Mouse (Mus musculus): ENCODE data around the gene Sec16b. TPM values are rescaled to one million over a fixed set of nuclear protein-coding genes. Genes with fewer than 3 reads are reported as not detected.

Sec16b gene
- polyA plus RNA-seq, 1 experiment from 2014 or later, result 0.74 TPM

GRCm38 (mm10) chr1:157518111-157518523 lies 11.6 kb downstream of the Sec16b start:
- no peaks in the 10 kb centered on the region for H3K36me3 ChIP-seq (ENCODE audit: control insufficient read depth, insufficient read depth, low read length)
- WGBS (ENCODE audit: insufficient replicate concordance), result 53% methylated on average over 4 of the region's 4 CpGs
- no peak overlapping the region for H3K4me2 ChIP-seq
- no peaks in the 10 kb centered on the region for H3K4me1 ChIP-seq (ENCODE audit: control insufficient read depth, insufficient read depth, low read length)
- no peak for ATAC-seq (replicated peaks; ENCODE audit: insufficient number of reproducible peaks, low FRiP score, low TSS enrichment)
- H3K4me3 ChIP-seq (ENCODE audit: low read depth, low read length), result no peak overlapping the region
- H3K9ac ChIP-seq (ENCODE audit: low read depth, low read length), result no peak overlapping the region
- no peaks in the 10 kb centered on the region for H3K9me3 ChIP-seq (replicated peaks; ENCODE audit: control insufficient read depth, low read length)
- no peaks in the 10 kb centered on the region for H3K27me3 ChIP-seq (ENCODE audit: control insufficient read depth, insufficient read depth, low read length)
- no peak overlapping the region; the same call in 1 of the 2 replicates for H3K27ac ChIP-seq (ENCODE audit: low read depth, low read length)

- H3K9me3 ChIP-seq (replicated peaks; ENCODE audit: control insufficient read depth, low read length), result no peaks in the 10 kb centered on the region
- no peaks in the 10 kb centered on the region for H3K27me3 ChIP-seq (ENCODE audit: control insufficient read depth, insufficient read depth, low read length)
- no peak overlapping the region for H3K9ac ChIP-seq (ENCODE audit: low read depth, low read length)
- H3K36me3 ChIP-seq (ENCODE audit: control insufficient read depth, insufficient read depth, low read length), result no peaks in the 10 kb centered on the region
- H3K27ac ChIP-seq (ENCODE audit: low read depth, low read length), result no peak overlapping the region
- no peaks in the 10 kb centered on the region for H3K4me1 ChIP-seq (ENCODE audit: control insufficient read depth, insufficient read depth, low read length)
- ATAC-seq (replicated peaks; ENCODE audit: insufficient number of reproducible peaks, low FRiP score, low TSS enrichment), result no peak
- 62% methylated on average over 2 of the region's 2 CpGs for WGBS (ENCODE audit: insufficient replicate concordance)
- no peak overlapping the region for H3K4me3 ChIP-seq (ENCODE audit: low read depth, low read length)
- H3K4me2 ChIP-seq, result no peak overlapping the region
Measured at GRCm38 (mm10) chr1:157519396-157519795, 12.9 kb downstream of the Sec16b start.

- Histone ChIP-seq H3K4me2 (no peak overlapping the region), H3K9ac (ENCODE audit: low read depth, low read length) (no peak overlapping the region), H3K4me1 (ENCODE audit: control insufficient read depth, insufficient read depth, low read length) (no peaks in the 10 kb centered on the region), H3K27ac (ENCODE audit: low read depth, low read length) (no peak overlapping the region), H3K27me3 (ENCODE audit: control insufficient read depth, insufficient read depth, low read length) (no peaks in the 10 kb centered on the region), H3K9me3 (replicated peaks; ENCODE audit: control insufficient read depth, low read length) (no peaks in the 10 kb centered on the region), H3K36me3 (ENCODE audit: control insufficient read depth, insufficient read depth, low read length) (no peaks in the 10 kb centered on the region), H3K4me3 (ENCODE audit: low read depth, low read length) (no peak overlapping the region)
- 81% methylated on average over 5 of the region's 5 CpGs for WGBS (ENCODE audit: insufficient replicate concordance)
- ATAC-seq (replicated peaks; ENCODE audit: insufficient number of reproducible peaks, low FRiP score, low TSS enrichment), result no peak
Measured at GRCm38 (mm10) chr1:157522322-157522721, 15.8 kb downstream of the Sec16b start.

GRCm38 (mm10) chr1:157524775-157525174 lies 18.2 kb downstream of the Sec16b start:
- H3K9me3 ChIP-seq (replicated peaks; ENCODE audit: control insufficient read depth, low read length), result no peaks in the 10 kb centered on the region
- no peak overlapping the region for H3K9ac ChIP-seq (ENCODE audit: low read depth, low read length)
- no peaks in the 10 kb centered on the region for H3K36me3 ChIP-seq (ENCODE audit: control insufficient read depth, insufficient read depth, low read length)
- ATAC-seq (replicated peaks; ENCODE audit: insufficient number of reproducible peaks, low FRiP score, low TSS enrichment), result no peak
- WGBS (ENCODE audit: insufficient replicate concordance), result 75% methylated on average over 7 of the region's 7 CpGs
- H3K4me1 ChIP-seq (ENCODE audit: control insufficient read depth, insufficient read depth, low read length), result no peaks in the 10 kb centered on the region
- no peak overlapping the region for H3K27ac ChIP-seq (ENCODE audit: low read depth, low read length)
- H3K4me3 ChIP-seq (ENCODE audit: low read depth, low read length), result no peak overlapping the region
- no peak overlapping the region for H3K4me2 ChIP-seq
- H3K27me3 ChIP-seq (ENCODE audit: control insufficient read depth, insufficient read depth, low read length), result no peaks in the 10 kb centered on the region

GRCm38 (mm10) chr1:157525692-157526354 lies 19.3 kb downstream of the Sec16b start:
- no peaks in the 10 kb centered on the region for H3K36me3 ChIP-seq (ENCODE audit: control insufficient read depth, insufficient read depth, low read length)
- no peaks in the 10 kb centered on the region for H3K4me1 ChIP-seq (ENCODE audit: control insufficient read depth, insufficient read depth, low read length)
- no peaks in the 10 kb centered on the region for H3K9me3 ChIP-seq (replicated peaks; ENCODE audit: control insufficient read depth, low read length)
- no peak overlapping the region for H3K4me3 ChIP-seq (ENCODE audit: low read depth, low read length)
- no peak overlapping the region for H3K4me2 ChIP-seq
- no peak for ATAC-seq (replicated peaks; ENCODE audit: insufficient number of reproducible peaks, low FRiP score, low TSS enrichment)
- no peak overlapping the region for H3K27ac ChIP-seq (ENCODE audit: low read depth, low read length)
- no peaks in the 10 kb centered on the region for H3K27me3 ChIP-seq (ENCODE audit: control insufficient read depth, insufficient read depth, low read length)
- 77% methylated on average over 16 of the region's 16 CpGs for WGBS (ENCODE audit: insufficient replicate concordance)
- no peak overlapping the region for H3K9ac ChIP-seq (ENCODE audit: low read depth, low read length)

GRCm38 (mm10) chr1:157526625-157527024 lies 20.1 kb downstream of the Sec16b start:
- Histone ChIP-seq H3K36me3 (ENCODE audit: control insufficient read depth, insufficient read depth, low read length) (no peaks in the 10 kb centered on the region), H3K4me1 (ENCODE audit: control insufficient read depth, insufficient read depth, low read length) (no peaks in the 10 kb centered on the region), H3K27ac (ENCODE audit: low read depth, low read length) (no peak overlapping the region), H3K27me3 (ENCODE audit: control insufficient read depth, insufficient read depth, low read length) (no peaks in the 10 kb centered on the region), H3K9ac (ENCODE audit: low read depth, low read length) (no peak overlapping the region), H3K4me2 (no peak overlapping the region), H3K9me3 (replicated peaks; ENCODE audit: control insufficient read depth, low read length) (no peaks in the 10 kb centered on the region), H3K4me3 (ENCODE audit: low read depth, low read length) (no peak overlapping the region)
- 53% methylated on average over 5 of the region's 5 CpGs for WGBS (ENCODE audit: insufficient replicate concordance)
- no peak for ATAC-seq (replicated peaks; ENCODE audit: insufficient number of reproducible peaks, low FRiP score, low TSS enrichment)

GRCm38 (mm10) chr1:157532826-157533460 lies 26.4 kb downstream of the Sec16b start:
- Histone ChIP-seq H3K27me3 (ENCODE audit: control insufficient read depth, insufficient read depth, low read length) (no peaks in the 10 kb centered on the region), H3K9me3 (replicated peaks; ENCODE audit: control insufficient read depth, low read length) (no peaks in the 10 kb centered on the region), H3K36me3 (ENCODE audit: control insufficient read depth, insufficient read depth, low read length) (no peaks in the 10 kb centered on the region), H3K9ac (ENCODE audit: low read depth, low read length) (no peak overlapping the region), H3K27ac (ENCODE audit: low read depth, low read length) (no peak overlapping the region), H3K4me3 (ENCODE audit: low read depth, low read length) (no peak overlapping the region), H3K4me2 (no peak overlapping the region), H3K4me1 (ENCODE audit: control insufficient read depth, insufficient read depth, low read length) (peaks cover 3% of the 10 kb centered on the region; the same call in 1 of the 2 replicates)
- 46% methylated on average over 8 of the region's 8 CpGs for WGBS (ENCODE audit: insufficient replicate concordance)
- ATAC-seq (replicated peaks; ENCODE audit: insufficient number of reproducible peaks, low FRiP score, low TSS enrichment), result no peak

GRCm38 (mm10) chr1:157535571-157535970 lies 29.0 kb downstream of the Sec16b start:
- WGBS (ENCODE audit: insufficient replicate concordance), result 82% methylated on average over 1 of the region's 1 CpGs
- Histone ChIP-seq H3K36me3 (ENCODE audit: control insufficient read depth, insufficient read depth, low read length) (no peaks in the 10 kb centered on the region), H3K4me3 (ENCODE audit: low read depth, low read length) (no peak overlapping the region), H3K9me3 (replicated peaks; ENCODE audit: control insufficient read depth, low read length) (no peaks in the 10 kb centered on the region), H3K27ac (ENCODE audit: low read depth, low read length) (no peak overlapping the region), H3K27me3 (ENCODE audit: control insufficient read depth, insufficient read depth, low read length) (no peaks in the 10 kb centered on the region), H3K9ac (ENCODE audit: low read depth, low read length) (no peak overlapping the region), H3K4me1 (ENCODE audit: control insufficient read depth, insufficient read depth, low read length) (peaks cover 3% of the 10 kb centered on the region; the same call in 1 of the 2 replicates), H3K4me2 (no peak overlapping the region)
- no peak for ATAC-seq (replicated peaks; ENCODE audit: insufficient number of reproducible peaks, low FRiP score, low TSS enrichment)

GRCm38 (mm10) chr1:157536471-157536870 lies 29.9 kb downstream of the Sec16b start:
- Histone ChIP-seq H3K4me3 (ENCODE audit: low read depth, low read length) (no peak overlapping the region), H3K9me3 (replicated peaks; ENCODE audit: control insufficient read depth, low read length) (no peaks in the 10 kb centered on the region), H3K36me3 (ENCODE audit: control insufficient read depth, insufficient read depth, low read length) (no peaks in the 10 kb centered on the region), H3K4me1 (ENCODE audit: control insufficient read depth, insufficient read depth, low read length) (peaks cover 3% of the 10 kb centered on the region; the same call in 1 of the 2 replicates), H3K27ac (ENCODE audit: low read depth, low read length) (no peak overlapping the region), H3K4me2 (peak overlapping the region; percentile 43; the same call in 1 of the 2 replicates), H3K27me3 (ENCODE audit: control insufficient read depth, insufficient read depth, low read length) (no peaks in the 10 kb centered on the region), H3K9ac (ENCODE audit: low read depth, low read length) (no peak overlapping the region)
- no peak for ATAC-seq (replicated peaks; ENCODE audit: insufficient number of reproducible peaks, low FRiP score, low TSS enrichment)
- WGBS (ENCODE audit: insufficient replicate concordance), result 11% methylated on average over 6 of the region's 6 CpGs

All from heart, embryonic 11.5 days (tissue).